Mouse (Mus musculus) left cerebral cortex, postnatal 36 days (tissue): ENCODE measurements around the gene Spata1. TPM values are rescaled to one million over a fixed set of nuclear protein-coding genes. Genes with fewer than 3 reads are reported as not detected.
"Not testable (repeated sequence)": the region's sequence is repeated elsewhere in the genome, so short reads cannot be mapped to it uniquely, and the experiment has no call there.

ENCODE experiments used
- DNase-seq, 2 experiments: peaks; one replicate each; pipeline ENCODE4 v3.0.0; 2021 to 2022; ENCODE audit warnings: low spot score in 2 of 2, mixed read lengths in 1 of 2
- intact Hi-C: fragments of 180-260 bp; cut with DNase I; formaldehyde crosslinking; loops from one replicate; pipeline ENCODE4 v1.15.1; 2025
- total RNA-seq, 2 experiments: library from RNA; stranded (reverse); gene quantifications; 2 replicates each; pipeline ENCODE4 v1.2.3; 2021

Gene Spata1
- total RNA-seq, 2 experiments from 2014 or later, result 4.4 to 5.1 TPM

DNA sequence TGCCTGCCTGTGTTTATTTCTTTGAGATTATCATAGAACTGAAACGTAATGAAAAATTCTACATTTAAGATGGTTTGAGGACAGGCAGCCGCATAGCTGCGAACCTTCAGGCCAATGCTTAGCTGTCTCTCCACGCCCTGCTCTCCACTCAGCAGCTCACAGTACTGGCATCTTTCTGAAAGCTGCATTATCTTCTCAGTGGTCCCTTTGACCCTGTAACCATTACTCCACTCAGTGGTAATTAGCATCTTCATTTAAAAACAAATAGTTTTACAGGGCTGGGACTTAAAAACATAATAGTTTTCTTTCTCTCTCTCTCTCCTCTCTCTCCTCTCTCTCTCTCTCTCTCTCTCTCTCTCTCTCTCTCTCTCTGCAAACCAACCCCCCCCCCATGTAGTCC is 26.9 kb downstream of the Spata1 start:
- DNase-seq, result no peak
- intact Hi-C loops, result no loop called here

DNA sequence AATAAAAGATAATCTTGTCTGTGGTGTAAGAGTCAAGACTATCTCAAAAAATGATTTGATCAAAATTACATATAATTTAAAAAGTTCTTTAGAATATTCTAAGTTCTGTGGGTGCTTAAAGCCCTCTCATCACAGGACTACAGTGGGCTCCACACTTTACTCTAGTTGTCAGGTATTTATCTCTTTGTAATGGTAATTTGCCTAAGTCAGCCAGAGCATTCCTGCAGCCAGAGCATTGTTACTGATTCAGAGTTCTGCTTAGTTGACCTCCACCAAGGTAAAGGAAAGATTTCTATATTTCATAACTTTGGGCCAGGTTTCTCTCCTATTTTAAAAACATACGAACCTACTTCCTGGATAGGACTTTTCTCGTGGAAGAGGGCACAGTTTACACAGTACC is 30.3 kb downstream of the Spata1 start:
- intact Hi-C loops, result no loop called here
- DNase-seq, result no peak

DNA sequence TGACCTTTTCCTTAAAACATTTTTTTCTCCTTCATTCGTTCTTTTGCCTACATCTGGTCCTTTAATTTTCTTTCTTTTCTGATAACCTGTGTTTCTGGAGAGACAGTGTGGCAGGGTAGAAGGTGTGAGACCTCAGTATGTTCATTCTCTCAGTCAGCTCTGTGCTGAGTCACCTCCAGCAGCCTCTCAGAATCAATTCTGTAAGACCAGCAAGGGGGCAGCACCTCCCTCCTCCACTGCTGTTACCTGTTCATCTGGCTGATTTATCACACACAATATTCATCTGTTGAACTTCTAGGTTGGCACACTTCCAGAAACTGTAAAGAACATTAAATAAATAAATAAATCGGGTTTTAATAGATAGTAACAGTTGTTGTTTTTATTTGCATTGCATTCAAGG is 36.6 kb downstream of the Spata1 start:
- intact Hi-C loops, result no loop called here
- DNase-seq, result no peak

DNA sequence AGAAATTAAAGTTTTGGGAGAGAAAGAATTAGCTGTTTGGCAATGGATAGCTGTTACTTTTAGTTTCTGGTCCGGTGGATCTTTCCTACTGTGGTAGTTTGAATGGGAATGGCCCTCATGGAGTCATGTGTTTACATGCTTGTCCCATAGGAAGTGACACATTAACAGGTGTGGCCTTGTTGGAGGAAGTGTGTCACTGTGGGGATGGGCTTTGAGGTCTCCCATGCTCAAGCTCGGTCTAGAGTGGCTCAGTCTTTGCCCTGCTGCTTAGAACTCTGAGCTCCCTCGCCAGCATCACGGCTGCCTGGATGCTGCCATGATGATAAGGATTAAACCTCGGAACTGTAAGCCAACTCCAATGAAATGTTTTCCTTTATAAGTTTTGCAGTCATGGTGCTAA is 48.2 kb downstream of the Spata1 start:
- intact Hi-C loops, result no loop called here

DNA sequence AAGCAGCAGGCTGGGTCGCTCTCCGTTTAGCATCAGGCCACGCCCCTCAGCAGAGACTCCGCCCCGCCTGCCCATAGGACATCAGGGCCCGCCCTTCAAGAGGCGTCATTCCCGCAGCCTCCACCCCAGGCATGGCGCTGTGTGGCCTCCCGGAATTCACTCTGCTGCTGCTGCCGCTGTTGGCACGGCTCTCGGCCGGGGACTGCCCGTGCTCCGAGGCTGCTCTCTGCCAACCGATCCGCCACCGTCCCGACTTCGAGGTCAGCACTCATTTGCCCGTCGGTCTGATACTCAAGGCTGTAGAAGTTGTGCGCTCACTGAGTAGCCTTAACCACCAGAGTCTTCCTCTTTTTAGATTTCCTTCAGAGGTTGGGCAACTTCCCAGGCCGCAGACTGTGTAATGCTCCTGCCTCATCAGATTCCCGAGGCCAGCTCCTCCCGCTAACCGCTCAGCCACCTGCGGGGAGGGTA is 49.1 kb downstream of the Spata1 start:
- peak; percentile 90 to 91 for DNase-seq
- intact Hi-C loops, result no loop called here

More for the DNA sequence above, 48.2 kb downstream of the Spata1 start:
- DNase-seq, result no peak

DNA sequence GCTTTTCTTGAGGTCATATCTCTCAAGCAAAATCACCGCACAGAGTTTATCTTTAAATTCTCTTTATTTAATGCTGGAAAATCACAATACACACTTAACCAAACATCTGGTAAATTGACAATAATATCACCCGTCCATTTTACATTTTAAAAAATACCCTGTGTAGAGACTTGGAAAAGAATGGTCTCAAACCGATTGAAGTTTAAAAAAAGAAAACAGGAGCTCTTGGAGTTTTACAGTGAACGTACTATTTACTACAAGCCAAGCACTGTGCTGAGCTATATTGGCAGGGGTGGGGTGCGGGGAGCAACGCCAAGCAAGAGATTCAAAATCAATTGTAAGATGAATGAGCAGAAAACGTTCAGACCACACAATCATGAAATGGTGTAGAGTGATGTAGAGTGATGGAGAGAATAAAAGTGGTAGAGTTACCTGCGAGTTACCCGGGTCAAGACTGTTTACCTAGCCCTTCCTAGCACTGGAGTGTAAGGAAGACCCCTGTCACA is 49.8 kb downstream of the Spata1 start, which contains the start of gene Ctbs:
Ctbs (plus strand) TSS at position 51 of the 506 bp plus-strand sequence.
- intact Hi-C loops, result no loop called here
- DNase-seq, result no peak

DNA sequence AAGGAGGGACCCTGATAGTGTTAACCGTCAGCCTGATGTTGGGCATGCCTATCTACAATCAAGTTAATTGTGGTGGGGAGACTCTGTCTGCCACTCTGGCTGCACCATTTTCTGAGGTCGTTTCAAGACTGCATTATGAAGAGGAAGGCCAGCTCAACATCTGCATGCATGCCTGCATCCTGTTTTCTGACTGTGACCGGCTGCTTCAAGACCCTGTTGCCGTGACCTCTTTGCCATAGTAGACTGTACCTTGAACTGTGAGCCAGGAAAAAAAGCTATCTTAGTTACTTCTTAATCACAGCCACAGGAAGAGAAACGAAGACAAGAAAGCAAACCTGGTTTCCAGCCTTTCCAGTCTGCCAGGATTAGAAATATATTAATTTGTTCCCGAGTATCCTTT is 50.6 kb downstream of the Spata1 start:
- DNase-seq, result no peak
- intact Hi-C loops, result no loop called here

DNA sequence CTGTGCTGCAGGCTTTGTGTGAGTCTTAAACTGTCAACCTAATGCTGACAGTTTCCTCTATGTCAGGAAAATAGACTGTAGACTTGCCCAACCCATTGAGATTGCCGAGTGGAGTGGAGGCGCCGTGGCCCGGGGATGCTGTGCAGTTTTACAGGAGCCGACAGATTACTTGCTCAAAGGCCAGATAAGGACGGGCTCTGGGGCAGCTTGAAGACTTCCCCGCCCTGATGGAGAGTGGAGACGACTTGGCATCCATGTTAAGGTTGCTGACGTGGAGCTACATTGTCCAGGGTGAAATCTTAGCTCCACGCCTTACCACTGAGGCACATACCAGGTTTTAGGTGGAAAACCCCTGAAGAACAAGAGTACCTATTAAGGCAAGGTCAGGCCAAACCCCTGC is 51.2 kb downstream of the Spata1 start:
- intact Hi-C loops, result no loop called here
- DNase-seq, result no peak

DNA sequence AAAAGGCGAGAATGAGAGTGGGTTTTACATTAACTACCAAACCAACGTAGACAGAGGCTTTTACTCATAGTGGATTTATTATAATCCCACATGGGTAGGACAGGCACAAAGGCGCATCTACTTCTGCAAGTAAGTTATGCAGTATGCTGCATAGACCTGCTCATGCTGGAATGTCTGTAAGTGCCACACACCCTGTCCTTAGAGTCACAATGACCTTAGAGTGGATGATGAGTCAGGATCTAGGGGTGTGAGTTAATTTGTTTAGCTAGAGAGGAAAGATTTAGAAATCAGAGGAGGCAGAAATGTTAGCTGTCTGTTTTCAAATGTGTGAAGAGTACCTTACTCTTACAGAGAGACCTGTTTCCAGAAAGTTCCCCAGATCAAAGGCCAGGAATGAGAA is 52.0 kb downstream of the Spata1 start:
- intact Hi-C loops, result no loop called here
- DNase-seq, result no peak

DNA sequence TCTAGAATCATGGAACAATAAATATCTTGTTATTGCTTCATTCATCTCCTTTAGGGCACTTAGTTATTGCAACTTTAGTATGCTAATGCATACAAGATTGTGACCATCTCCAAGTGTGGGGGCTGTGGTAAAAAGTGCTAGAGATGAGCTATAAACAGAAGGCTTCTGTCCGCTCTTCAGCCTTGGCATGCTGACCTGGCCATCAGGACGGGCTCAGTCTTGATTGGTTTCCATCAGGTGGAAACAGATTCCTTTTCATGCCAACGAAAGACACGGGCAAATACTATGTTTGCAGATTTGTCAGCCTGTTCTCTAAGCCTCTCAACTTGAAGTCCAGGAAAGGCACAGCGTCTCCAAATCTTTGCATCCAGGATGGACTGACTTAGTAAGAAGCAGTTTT is 52.4 kb downstream of the Spata1 start:
- no peak for DNase-seq
- intact Hi-C loops, result no loop called here

DNA sequence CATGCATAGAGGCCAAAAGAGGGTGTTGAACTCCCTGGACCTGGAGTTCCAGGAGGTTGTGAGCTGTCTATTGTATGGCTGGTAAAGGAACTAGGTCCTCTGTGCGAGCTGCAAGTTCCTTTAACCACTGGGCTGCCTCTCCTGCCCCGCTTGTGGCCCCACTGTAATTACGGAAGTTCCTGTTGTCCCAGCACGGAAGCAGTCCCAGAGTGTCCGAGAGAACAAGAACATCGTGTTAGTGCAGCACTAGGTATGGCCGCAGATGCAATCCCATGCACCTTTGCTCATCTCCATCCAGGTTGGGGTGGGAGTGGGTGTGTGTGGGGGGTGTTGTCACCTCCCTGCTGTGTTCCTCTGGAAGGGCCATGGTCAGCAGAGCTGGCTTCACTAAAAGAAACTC is 54.7 kb downstream of the Spata1 start:
- intact Hi-C loops, result no loop called here
- DNase-seq, result no peak

DNA sequence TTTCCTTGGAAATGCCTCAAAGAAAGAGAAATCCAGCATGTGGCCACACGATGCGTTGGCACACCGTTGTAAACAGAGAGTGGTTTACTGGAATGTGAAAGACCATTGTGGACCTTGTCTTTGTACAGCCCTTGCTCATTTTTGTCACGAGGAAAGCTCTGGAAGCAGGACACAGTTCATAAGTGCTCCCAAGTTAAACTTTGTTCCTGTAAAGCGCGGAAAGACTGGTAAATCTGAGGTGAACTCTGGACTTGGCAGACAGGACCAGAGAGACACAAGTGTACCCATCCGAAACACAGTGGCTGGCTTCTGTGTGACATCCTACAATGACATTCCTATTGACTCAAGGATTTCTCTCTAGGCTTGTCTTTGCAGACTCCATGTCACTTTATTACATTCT is 56.2 kb downstream of the Spata1 start:
- intact Hi-C loops, result no loop called here
- no peak for DNase-seq

DNA sequence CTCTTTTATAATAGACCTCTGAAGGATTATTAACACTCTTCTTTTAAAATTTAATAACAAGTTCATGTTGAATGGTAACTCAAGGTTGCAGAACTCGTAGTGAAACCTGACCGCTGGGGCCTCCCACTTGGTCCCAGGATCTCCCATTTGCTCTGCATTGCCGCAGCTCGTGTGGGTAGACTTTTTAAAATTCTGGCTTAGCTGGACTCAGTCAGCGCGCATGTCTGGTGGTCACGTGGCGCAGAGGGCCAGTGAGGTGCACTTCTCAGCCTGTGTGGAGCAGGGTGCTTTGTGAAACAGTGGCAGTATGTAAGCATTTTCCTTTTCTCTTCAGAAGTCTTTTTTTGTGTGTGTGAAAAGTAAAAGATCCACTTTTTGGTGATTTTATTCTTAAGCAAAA is 56.6 kb downstream of the Spata1 start:
- no peak for DNase-seq
- intact Hi-C loops, result no loop called here

DNA sequence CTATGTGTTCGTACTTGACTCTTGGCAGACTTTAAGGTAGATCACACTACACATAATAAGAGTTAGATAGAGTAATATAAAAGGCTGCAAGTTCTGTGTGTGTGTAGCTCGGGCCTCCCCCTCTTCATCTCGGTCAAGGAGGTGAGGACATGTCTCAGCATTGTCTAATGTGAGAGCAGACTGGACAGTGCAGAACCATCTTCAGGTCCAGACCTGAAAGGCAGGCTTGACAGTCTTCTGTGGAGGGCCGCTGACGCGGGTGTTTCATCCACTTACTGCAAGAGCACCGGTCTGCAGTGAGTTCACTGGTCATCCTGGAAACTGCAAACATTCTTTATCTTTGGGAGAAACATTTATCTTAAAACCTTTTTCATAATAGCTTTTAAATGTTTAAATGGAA is 57.1 kb downstream of the Spata1 start:
- no peak for DNase-seq
- intact Hi-C loops, result no loop called here

DNA sequence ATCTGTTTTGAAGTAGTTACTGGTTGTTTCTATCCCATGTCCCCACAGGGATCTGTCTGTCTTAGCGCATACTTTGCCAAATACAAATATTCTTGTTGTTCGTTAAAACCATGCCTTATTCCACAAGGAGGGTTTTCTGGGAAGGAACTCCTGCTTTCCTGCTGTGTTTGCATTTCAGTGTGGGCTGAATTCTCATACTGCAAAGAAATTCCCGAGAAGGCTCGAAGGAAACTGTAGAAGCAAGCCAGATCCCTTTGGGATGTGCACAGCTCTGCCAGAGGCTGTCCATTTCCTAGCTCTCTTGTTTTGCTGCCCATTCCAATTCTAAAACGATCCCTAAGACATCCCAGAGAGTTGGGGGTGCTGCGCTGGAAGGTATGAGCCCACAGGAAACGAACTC is 59.1 kb downstream of the Spata1 start:
- intact Hi-C loops, result no loop called here
- no peak for DNase-seq

DNA sequence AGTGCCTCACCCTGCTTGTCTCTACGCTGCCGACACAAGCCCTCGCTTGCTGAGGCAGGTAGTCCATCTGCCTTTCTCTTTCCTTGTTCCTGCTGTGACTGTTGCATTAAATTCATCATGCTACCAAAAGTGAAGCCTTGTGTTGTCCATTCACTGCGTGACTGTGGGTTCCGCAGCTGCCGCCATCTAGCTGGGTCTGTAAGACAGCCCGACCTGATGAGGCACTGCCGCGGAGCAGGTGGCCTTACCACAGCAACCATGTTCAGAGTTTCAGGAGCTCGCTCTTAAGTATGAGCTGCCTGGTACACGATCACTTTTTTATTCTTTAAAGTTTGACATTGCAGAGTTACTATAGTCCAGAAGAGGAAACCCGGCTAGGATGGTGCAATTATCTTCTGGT is 59.5 kb downstream of the Spata1 start:
- no peak for DNase-seq
- intact Hi-C loops, result no loop called here

DNA sequence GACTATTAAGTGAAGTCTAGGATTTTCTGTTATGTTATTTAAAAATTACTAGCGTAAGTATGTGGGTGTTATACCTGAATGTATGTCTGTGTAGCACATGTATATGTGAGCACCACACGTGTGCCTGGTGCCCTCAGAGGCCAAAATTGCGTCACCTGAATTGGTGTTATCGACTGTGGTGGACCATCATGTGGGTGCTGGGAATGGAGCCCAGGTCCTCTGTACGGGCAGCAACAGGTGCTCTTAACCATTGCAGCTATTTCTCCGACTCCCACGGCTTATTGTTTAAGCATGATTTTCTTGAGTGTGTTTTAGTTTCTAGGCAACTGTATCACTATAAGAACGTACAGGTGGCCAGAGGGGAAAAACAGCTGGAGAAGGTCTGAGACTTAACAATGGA is 63.4 kb downstream of the Spata1 start:
- intact Hi-C loops, result no loop called here
- DNase-seq, result no peak

DNA sequence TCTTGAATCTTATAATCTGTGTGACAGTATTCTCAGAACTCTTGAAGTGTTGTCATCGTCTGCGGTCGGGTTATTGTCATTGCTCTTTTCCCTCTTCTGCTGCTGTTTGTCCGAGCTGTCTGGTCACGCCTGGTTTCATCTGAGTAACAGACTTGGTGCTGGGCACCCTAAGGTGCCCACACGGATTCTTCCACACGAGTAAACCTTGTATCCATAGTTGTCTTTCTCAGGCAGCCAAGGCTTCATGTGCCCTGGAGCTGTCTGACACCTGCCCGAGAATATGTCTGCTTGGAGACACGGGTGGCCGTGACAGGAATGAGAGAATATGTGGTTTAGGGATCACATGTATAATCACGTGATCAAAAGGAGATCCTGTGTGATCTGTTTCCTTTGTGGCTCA is 64.0 kb downstream of the Spata1 start:
- intact Hi-C loops, result no loop called here
- DNase-seq, result no peak

DNA sequence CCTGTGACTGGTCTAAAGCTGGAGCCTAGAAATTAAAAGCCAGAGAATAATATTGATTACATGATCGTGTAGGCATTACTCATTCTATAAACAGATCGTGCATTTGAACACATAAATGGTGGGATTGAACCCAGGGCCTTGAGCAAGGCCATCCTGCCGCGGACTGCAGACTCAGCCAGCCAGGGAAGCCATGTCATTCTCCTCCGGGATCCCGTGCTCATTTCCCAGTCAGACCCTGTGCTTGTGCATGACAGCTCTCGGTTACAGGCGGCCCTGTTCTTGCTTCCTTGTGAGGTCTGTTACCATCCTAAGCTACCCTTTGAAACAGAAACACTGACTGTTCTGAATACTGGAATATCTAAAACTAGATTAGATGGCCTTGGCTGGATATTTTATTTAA is 64.9 kb downstream of the Spata1 start:
- intact Hi-C loops, result no loop called here
- DNase-seq, result peak in 1 of 2 experiments; percentile 1

DNA sequence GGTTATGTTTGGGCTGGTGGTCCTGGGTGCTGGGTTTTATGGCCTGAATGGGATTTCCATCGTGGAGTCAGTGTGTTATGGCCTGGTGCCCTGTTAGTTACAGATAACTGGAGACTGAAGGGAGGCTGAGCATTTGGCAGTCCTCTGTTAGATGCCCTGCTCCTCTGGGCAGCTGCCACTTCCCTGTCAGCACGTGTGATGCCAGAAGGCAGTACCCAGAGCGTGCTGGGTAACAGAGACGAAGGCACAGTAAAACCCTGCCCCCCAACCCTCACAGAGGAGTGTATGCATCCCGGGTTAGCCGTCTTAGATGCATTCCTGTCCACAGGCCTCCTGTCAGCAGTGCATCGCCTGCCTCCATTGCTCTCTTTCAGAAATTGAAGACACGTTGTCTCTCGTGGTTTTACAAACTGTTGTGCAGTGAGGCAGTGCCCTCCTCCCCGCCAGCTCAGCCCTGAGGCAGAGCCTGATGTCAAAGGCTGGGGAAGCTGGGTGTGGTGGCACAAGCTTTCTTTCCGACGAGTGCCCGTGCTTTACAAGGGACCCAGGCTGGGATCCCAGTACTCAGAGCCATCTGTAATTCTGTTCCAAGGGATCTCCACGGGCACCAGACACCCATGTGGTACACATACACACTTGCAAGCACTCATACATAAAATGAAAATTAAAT is 65.7 kb downstream of the Spata1 start:
- intact Hi-C loops, result no loop called here
- DNase-seq, result peak in 1 of 2 experiments; percentile 2

DNA sequence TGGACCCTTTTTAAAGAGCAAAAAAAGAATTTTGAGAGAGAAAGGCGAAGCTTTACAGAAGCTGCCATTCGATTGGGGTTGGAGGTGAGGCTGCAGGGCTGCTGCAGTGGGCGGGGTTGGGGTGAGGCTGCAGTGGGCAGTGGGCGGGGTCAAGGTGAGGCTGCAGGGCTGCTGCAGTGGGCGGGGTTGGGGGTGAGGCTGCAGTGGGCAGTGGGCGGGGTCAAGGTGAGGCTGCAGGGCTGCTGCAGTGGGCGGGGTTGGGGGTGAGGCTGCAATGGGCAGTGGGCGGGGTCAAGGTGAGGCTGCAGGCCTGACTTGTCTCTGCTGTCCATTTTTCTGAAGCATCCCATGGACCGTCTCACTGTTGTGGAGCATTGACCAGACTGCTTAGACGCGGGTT is 66.5 kb downstream of the Spata1 start:
- intact Hi-C loops, result not testable (repeated sequence)
- peak in 1 of 2 experiments; percentile 1 for DNase-seq

DNA sequence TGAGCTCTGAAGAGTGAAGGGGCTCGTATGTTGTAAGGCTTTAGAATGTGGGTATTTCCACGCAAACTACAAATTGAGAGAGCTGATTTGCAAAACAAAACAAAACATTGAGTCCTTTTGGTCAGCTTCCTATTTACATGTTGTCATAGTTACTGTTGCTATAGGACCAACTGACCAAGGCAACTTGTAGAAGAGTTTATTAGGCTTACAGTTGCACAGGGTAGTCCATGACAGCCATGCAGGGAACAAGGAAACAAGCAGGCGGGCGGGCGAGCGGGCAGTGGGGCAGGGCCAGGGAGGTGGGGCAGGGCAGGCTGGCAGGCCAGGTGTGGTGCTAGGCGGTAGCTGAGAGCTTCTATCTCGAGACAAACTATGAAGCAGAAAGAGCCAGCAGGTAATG is 73.1 kb downstream of the Spata1 start:
- no peak for DNase-seq
- intact Hi-C loops, result no loop called here
